ENCODE assay signal across 7 mouse cellular contexts in genomic region chr7:145242851-145243712, GRCm38 (mm10). TPM values are rescaled to one million over a fixed set of nuclear protein-coding genes. Genes with fewer than 3 reads are reported as not detected.
A peak's percentile ranks its signal among the peaks of the same experiment; 100 is the strongest.
DNase-seq lines count a peak whose midpoint lies in the region; ATAC-seq and TF ChIP-seq lines count a peak whose summit lies in the region.

No protein-coding gene starts in this region.

- ATAC-seq in intestine, postnatal 0 days = peak; percentile 60; the same call in 1 of the 2 replicates
- ATAC-seq in midbrain, embryonic 14.5 days (ENCODE audit: low FRiP score, low TSS enrichment) = peak; percentile 74; the same call in 1 of the 2 replicates

- no peaks in the 10 kb centered on the region for H3K27me3 ChIP-seq in intestine, postnatal 0 days (replicated peaks; ENCODE audit: control insufficient read depth, insufficient read depth, low read length)
- H3K27me3 ChIP-seq in midbrain, embryonic 14.5 days (ENCODE audit: control insufficient read depth, insufficient read depth, low read length) = no peaks in the 10 kb centered on the region

- TF ChIP-seq CTCF in intestine, postnatal 0 days (IDR thresholded peaks at IDR 0.05; ENCODE audit: low read depth) = peak; percentile 100

- intact Hi-C loops in left cerebral cortex, postnatal 36 days (cut with DNase I) = loop anchor here (1.0 kb wide), 1 partner anchor 306 kb away; no protein-coding TSS in a partner anchor

- H3K36me3 ChIP-seq in intestine, postnatal 0 days (ENCODE audit: control insufficient read depth, insufficient read depth) = no peaks in the 10 kb centered on the region
- no peaks in the 10 kb centered on the region for H3K36me3 ChIP-seq in midbrain, embryonic 14.5 days (ENCODE audit: control insufficient read depth, insufficient read depth, low read length)

- no peak overlapping the region for H3K27ac ChIP-seq in intestine, postnatal 0 days (ENCODE audit: low read depth, low read length)
- H3K27ac ChIP-seq in midbrain, embryonic 14.5 days (replicated peaks; ENCODE audit: low read depth, low read length) = no peak overlapping the region

- no peak overlapping the region for H3K4me3 ChIP-seq in intestine, postnatal 0 days (ENCODE audit: low read depth, low read length)
- no peak overlapping the region for H3K4me3 ChIP-seq in midbrain, embryonic 14.5 days (replicated peaks; ENCODE audit: low read depth, low read length)

- H3K9me3 ChIP-seq in intestine, postnatal 0 days (ENCODE audit: control insufficient read depth) = no peaks in the 10 kb centered on the region
- no peaks in the 10 kb centered on the region for H3K9me3 ChIP-seq in midbrain, embryonic 14.5 days (ENCODE audit: control insufficient read depth, low read length)

- H3K9ac ChIP-seq in intestine, postnatal 0 days (ENCODE audit: low read depth, low read length) = no peak overlapping the region
- 0 out of 2 replicates have a peak overlapping the region, but pooled peaks have one; percentile 23 for H3K9ac ChIP-seq in midbrain, embryonic 14.5 days (replicated peaks; ENCODE audit: low read length)

- no peak overlapping the region for H3K4me2 ChIP-seq in intestine, postnatal 0 days (replicated peaks; ENCODE audit: low read depth)
- H3K4me2 ChIP-seq in midbrain, embryonic 14.5 days (ENCODE audit: low read length) = no peak overlapping the region

- DNase-seq in adrenal gland, adult 2 months = peak; percentile 79
- peak; percentile 88 for DNase-seq in embryo, embryonic 10.5 days (ENCODE audit: low spot score)
- peak; percentile 66 for DNase-seq in gastrocnemius, postnatal 25 days
- peak; percentile 69 to 71 for DNase-seq in left cerebral cortex, postnatal 36 days (ENCODE audit: low spot score in 2 of 2)
- peak; percentile 85 for DNase-seq in midbrain, embryonic 14.5 days
- peak; percentile 53 to 78 for DNase-seq in spleen, postnatal 10 days (ENCODE audit: low spot score in 2 of 2)

- H3K4me1 ChIP-seq in intestine, postnatal 0 days (replicated peaks; ENCODE audit: control insufficient read depth, insufficient read depth, low read length) = no peaks in the 10 kb centered on the region
- 0 out of 2 replicates have a peak, but pooled peaks cover 3% of the 10 kb centered on the region for H3K4me1 ChIP-seq in midbrain, embryonic 14.5 days (ENCODE audit: control insufficient read depth, insufficient read depth, low read length)

- 18% methylated on average over 9 of the region's 9 CpGs for WGBS in intestine, postnatal 0 days
- 12% methylated on average over 9 of the region's 9 CpGs for WGBS in midbrain, embryonic 14.5 days

RNA-seq across cellular contexts. Expression of gene 1810010D01Rik, which starts 35.2 kb away (rescaled TPM):
- total RNA-seq in adrenal gland, adult 2 months (2021) = under 1 TPM in 1 of 2 experiments, not detected in 1; 0.48 TPM
- polyA plus RNA-seq in adrenal gland, adult 2 months (2012; rRNA removed) = 1.1 and 1.7 TPM in 2 replicates
- total RNA-seq in gastrocnemius, postnatal 25 days (2021) = not detected
- polyA plus RNA-seq in intestine, postnatal 0 days (2015; fragmentation: Nextera tagmentation; extraction: Ambion mirVana) = 0.33 and 0.86 TPM in 2 replicates
- under 1 TPM in 1 of 2 experiments, not detected in 1; 0.63 TPM for total RNA-seq in left cerebral cortex, postnatal 36 days (2021)
- 0.33 TPM in 1 of 2 replicates, not detected in the other for polyA plus RNA-seq in midbrain, embryonic 14.5 days (2014; fragmentation: Nextera tagmentation; extraction: Ambion mirVana)

RNA-seq across cellular contexts. Expression of gene Tpcn2, which starts 40.7 kb away (rescaled TPM):
- total RNA-seq in adrenal gland, adult 2 months (2021) = 10 to 100 TPM; 11.2 to 12.5 TPM
- polyA plus RNA-seq in adrenal gland, adult 2 months (2012; rRNA removed) = 14.5 and 17.9 TPM in 2 replicates
- 1 to 10 TPM; 2.1 to 2.4 TPM for total RNA-seq in gastrocnemius, postnatal 25 days (2021)
- polyA plus RNA-seq in intestine, postnatal 0 days (2015; fragmentation: Nextera tagmentation; extraction: Ambion mirVana) = 7.6 and 8.0 TPM in 2 replicates
- 1 to 10 TPM; 3.4 to 6.4 TPM for total RNA-seq in left cerebral cortex, postnatal 36 days (2021)
- 0.70 and 1.4 TPM in 2 replicates for polyA plus RNA-seq in midbrain, embryonic 14.5 days (2014; fragmentation: Nextera tagmentation; extraction: Ambion mirVana)

RNA-seq across cellular contexts. Expression of gene Mrgprf, which starts 57.5 kb away (rescaled TPM):
- total RNA-seq in adrenal gland, adult 2 months (2021) = 1 to 10 TPM; 1.2 to 2.8 TPM
- 6.9 and 8.4 TPM in 2 replicates for polyA plus RNA-seq in adrenal gland, adult 2 months (2012; rRNA removed)
- 1 to 10 TPM; 2.7 to 3.3 TPM for total RNA-seq in gastrocnemius, postnatal 25 days (2021)
- 3.5 and 4.3 TPM in 2 replicates for polyA plus RNA-seq in intestine, postnatal 0 days (2015; fragmentation: Nextera tagmentation; extraction: Ambion mirVana)
- total RNA-seq in left cerebral cortex, postnatal 36 days (2021) = 1 to 10 TPM; 1.7 to 3.0 TPM
- 3.5 TPM in 1 of 2 replicates, not detected in the other for polyA plus RNA-seq in midbrain, embryonic 14.5 days (2014; fragmentation: Nextera tagmentation; extraction: Ambion mirVana)
